Mouse (Mus musculus) urinary bladder, postnatal 10 days (tissue): ENCODE measurements around the gene Fancm.
"Not testable (repeated sequence)": the region's sequence is repeated elsewhere in the genome, so short reads cannot be mapped to it uniquely, and the experiment has no call there.

Source experiments
- DNase-seq: peaks from one replicate; pipeline ENCODE4 v3.0.0; 2022; ENCODE audit warnings: low spot score

Fancm gene

DNA sequence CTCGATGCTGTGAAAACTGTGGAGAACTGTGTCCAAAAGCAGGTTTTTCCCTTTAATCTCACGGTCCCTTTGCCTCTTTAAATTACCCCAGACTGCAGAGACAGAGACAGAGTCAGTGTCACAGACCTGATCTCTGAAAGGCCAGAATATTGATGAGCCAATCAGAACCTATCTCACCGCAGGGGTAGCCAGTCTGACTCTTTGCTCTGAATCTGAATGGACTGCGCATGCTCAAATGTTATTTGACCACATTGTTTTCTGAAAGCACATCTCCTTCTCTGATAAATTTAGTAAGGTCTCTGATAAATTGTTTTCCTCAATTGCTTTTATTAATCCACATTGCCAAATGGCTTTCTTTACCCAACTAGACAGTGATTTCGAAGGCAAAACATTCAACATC is 44.0 kb downstream of the Fancm start:
- DNase-seq: no peak

- DNase-seq: not testable (repeated sequence)
Observed at GRCm38 (mm10) chr12:65136121-65136520, 60.7 kb downstream of the Fancm start.

DNA sequence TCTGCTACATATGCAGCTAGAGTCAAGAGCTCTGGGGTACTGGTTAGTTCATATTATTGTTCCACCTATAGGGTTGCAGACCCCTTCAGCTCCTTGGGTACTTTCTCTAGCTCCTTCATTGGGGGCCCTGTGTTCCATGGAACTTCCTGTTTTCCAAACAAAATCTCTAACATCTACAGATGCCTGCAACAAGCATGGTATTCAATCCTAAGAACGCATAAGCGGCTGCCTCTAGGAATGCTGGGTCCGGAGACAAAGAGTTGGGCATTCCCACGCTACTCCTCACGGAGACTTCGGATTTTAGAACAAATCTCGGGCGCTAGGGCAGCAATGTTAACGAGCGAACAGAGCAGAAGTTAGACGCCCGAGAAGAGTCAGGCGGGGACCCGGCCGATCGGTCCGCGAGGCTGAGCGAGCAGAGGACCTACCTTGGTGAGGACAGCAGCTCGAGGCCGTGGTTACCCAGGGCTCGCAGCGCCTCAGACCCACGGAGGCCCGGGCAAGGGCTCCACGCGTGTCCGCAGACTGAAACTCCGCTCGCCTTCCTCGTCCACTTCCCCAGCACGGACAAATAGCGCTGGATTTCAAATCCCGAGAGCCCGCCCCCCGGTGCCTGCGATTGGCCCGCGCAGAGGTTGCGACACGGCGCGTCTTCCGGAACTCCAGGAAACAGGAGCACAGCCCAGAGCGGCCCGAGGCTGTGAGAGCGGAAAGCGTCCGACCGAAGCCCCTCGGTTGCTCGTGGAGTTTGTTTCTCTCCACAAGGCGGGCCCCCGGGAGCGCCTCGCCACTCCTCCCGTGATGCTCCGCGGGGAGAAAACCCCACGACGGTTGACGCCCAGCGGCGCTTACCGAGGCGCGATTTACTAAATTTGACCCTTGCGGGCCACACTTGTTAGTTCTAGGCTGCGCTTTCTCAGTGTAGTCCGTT is 96.9 kb downstream of the Fancm start, which contains the start of gene Mis18bp1:
Gene Mis18bp1 (minus strand): TSS at position 584 of the 931 bp plus-strand sequence.
- peak; percentile 73 for DNase-seq

DNA sequence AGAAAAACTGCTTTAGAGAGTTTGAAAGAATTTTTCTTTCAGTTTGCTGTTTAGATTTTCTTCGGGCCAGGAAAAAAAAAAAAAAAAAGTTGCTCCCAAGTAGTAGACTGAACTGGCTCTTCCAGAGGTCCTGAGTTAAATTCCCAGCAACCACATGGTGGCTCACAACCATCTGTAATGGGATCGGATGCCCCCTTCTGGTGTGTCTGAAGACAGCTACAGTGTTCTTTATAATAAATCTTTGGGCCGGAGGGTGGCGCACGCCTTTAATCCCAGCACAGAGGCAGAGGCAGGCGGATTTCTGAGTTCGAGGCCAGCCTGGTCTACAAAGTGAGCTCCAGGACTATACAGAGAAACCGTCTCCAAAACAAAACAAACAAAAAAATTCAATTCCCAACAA is 97.6 kb downstream of the Fancm start:
- DNase-seq: not testable (repeated sequence)

- no peak for DNase-seq
Observed at GRCm38 (mm10) chr12:65173736-65174135, 98.3 kb downstream of the Fancm start.
